Mouse (Mus musculus) heart, embryonic 11.5 days (tissue): ENCODE measurements around the gene Cracr2b. TPM values are rescaled to one million over a fixed set of nuclear protein-coding genes. Genes with fewer than 3 reads are reported as not detected.
"Not testable (repeated sequence)": the region's sequence is repeated elsewhere in the genome, so short reads cannot be mapped to it uniquely, and the experiment has no call there.

Experiments
- ATAC-seq: fragments of 200-750 bp; cut with Nextera tagmentation; replicated peaks from 2 replicates; pipeline ENCODE4 v1.8.0; 2017; ENCODE audit warnings: moderate library complexity; ENCODE audit not compliant: insufficient number of reproducible peaks, low FRiP score, low TSS enrichment
- H3K27ac ChIP-seq: fragments of 300-500 bp; sonication (generic); 2 replicates; pipeline ENCODE4 v1.5.1; 2014; ENCODE audit warnings: mild to moderate bottlenecking, low read depth, low read length
- H3K27me3 ChIP-seq: fragments of 300-500 bp; sonication (generic); 2 replicates; pipeline ENCODE4 v1.6.1; 2014; ENCODE audit warnings: mild to moderate bottlenecking, low read length, mixed read lengths; ENCODE audit not compliant: control insufficient read depth, insufficient read depth
- H3K36me3 ChIP-seq: fragments of 300-500 bp; sonication (generic); 2 replicates; pipeline ENCODE4 v1.6.1; 2014; ENCODE audit warnings: mild to moderate bottlenecking, low read length, moderate library complexity, mixed read lengths; ENCODE audit not compliant: control insufficient read depth, insufficient read depth
- H3K4me1 ChIP-seq: fragments of 300-500 bp; sonication (generic); 2 replicates; pipeline ENCODE4 v1.6.1; 2014; ENCODE audit warnings: low read length; ENCODE audit not compliant: control insufficient read depth, insufficient read depth
- H3K4me2 ChIP-seq: fragments of 300-500 bp; sonication (generic); 2 replicates; pipeline ENCODE4 v1.6.1; 2014; ENCODE audit warnings: mild to moderate bottlenecking, moderate library complexity
- H3K4me3 ChIP-seq: fragments of 300-500 bp; sonication (generic); 2 replicates; pipeline ENCODE4 v1.5.1; 2014; ENCODE audit warnings: low read depth, low read length
- H3K9ac ChIP-seq: fragments of 300-500 bp; sonication (generic); 2 replicates; pipeline ENCODE4 v1.6.1; 2014; ENCODE audit warnings: mild to moderate bottlenecking, low read depth, low read length, moderate library complexity
- H3K9me3 ChIP-seq: fragments of 300-500 bp; sonication (generic); replicated peaks from 2 replicates; pipeline ENCODE4 v1.6.1; 2016; ENCODE audit warnings: low read length; ENCODE audit not compliant: control insufficient read depth
- WGBS: fragments of 180-500 bp; shearing (Covaris S2); extraction: QIAGEN DNeasy Blood & Tissue Kit; methylation state at CpG from one replicate; pipeline ENCODE4 v1.1.7; 2014; ENCODE audit not compliant: insufficient replicate concordance; 5-methylcytosine and 5-hydroxymethylcytosine counted together
- polyA plus RNA-seq: library from polyadenylated mRNA; unstranded; fragments of >200 nt; fragmentation: Nextera tagmentation; extraction: Ambion mirVana; gene quantifications from 2 replicates; pipeline ENCODE4 v1.2.1, GENCODE M21; 2014

Cracr2b gene
- polyA plus RNA-seq, 1 experiment from 2014 or later: 14.3 TPM

GRCm38 (mm10) chr7:141443081-141443821 lies 17.6 kb upstream of the Cracr2b start:
- H3K4me3 ChIP-seq: peak overlapping the region; percentile 48
- H3K36me3 ChIP-seq: peaks cover 6% of the 10 kb centered on the region; the same call in 1 of the 2 replicates
- ATAC-seq: peak; percentile 6; the same call in 1 of the 2 replicates
- H3K9ac ChIP-seq: peak overlapping the region; percentile 77
- peak overlapping the region; percentile 46; the same call in 1 of the 2 replicates for H3K27ac ChIP-seq
- 28% methylated on average over 12 of the region's 12 CpGs for WGBS
- no peaks in the 10 kb centered on the region for H3K27me3 ChIP-seq
- peak overlapping the region; percentile 99 for H3K4me2 ChIP-seq
- peaks cover 27% of the 10 kb centered on the region for H3K4me1 ChIP-seq
- H3K9me3 ChIP-seq: no peaks in the 10 kb centered on the region

GRCm38 (mm10) chr7:141443828-141444237 lies 17.1 kb upstream of the Cracr2b start, which contains the start of gene Pidd1:
TSS of gene Pidd1 (minus strand) at chr7:141444025.
- peak; percentile 44; the same call in 1 of the 2 replicates for ATAC-seq
- Histone ChIP-seq H3K27ac (peak within 1 kb of the TSS; percentile 47; the same call in 1 of the 2 replicates), H3K27me3 (no peaks in the 10 kb centered on the region), H3K4me2 (peak within 1 kb of the TSS; percentile 99), H3K4me1 (peaks cover 33% of the 10 kb centered on the region), H3K9me3 (no peaks in the 10 kb centered on the region), H3K9ac (peak within 1 kb of the TSS; percentile 77), H3K4me3 (peak within 1 kb of the TSS; percentile 48), H3K36me3 (peaks cover 9% of the 10 kb centered on the region; the same call in 1 of the 2 replicates)
- under 1% methylated on average over 25 of the region's 25 CpGs for WGBS

DNA sequence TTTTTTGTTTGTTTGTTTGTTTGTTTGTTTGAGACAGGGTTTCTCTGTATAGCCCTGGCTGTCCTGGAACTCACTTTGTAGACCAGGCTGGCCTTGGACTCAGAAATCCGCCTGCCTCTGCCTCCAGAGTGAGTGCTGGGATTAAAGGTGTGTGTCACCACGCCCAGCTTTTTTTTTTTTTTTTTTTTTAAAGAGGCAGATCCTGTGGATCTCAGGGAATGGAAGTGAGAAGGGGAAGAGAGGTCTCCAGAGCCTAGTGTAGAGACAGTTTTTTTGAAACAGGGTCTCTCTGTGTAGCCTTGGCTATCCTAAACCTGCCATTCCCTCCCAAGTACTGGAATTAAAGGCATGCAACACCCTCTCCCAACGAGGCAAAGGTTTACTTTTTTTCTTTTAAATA lies 14.5 kb upstream of the Cracr2b start:
- ATAC-seq, H3K9me3 ChIP-seq, H3K27me3 ChIP-seq, H3K27ac ChIP-seq, H3K9ac ChIP-seq: not testable (repeated sequence)
- Histone ChIP-seq H3K4me3 (peak overlapping the region; percentile 83), H3K4me1 (peaks cover 26% of the 10 kb centered on the region), H3K4me2 (peak overlapping the region; percentile 80), H3K36me3 (peaks cover 13% of the 10 kb centered on the region)
- WGBS: 67% methylated on average over 3 of the region's 3 CpGs

DNA sequence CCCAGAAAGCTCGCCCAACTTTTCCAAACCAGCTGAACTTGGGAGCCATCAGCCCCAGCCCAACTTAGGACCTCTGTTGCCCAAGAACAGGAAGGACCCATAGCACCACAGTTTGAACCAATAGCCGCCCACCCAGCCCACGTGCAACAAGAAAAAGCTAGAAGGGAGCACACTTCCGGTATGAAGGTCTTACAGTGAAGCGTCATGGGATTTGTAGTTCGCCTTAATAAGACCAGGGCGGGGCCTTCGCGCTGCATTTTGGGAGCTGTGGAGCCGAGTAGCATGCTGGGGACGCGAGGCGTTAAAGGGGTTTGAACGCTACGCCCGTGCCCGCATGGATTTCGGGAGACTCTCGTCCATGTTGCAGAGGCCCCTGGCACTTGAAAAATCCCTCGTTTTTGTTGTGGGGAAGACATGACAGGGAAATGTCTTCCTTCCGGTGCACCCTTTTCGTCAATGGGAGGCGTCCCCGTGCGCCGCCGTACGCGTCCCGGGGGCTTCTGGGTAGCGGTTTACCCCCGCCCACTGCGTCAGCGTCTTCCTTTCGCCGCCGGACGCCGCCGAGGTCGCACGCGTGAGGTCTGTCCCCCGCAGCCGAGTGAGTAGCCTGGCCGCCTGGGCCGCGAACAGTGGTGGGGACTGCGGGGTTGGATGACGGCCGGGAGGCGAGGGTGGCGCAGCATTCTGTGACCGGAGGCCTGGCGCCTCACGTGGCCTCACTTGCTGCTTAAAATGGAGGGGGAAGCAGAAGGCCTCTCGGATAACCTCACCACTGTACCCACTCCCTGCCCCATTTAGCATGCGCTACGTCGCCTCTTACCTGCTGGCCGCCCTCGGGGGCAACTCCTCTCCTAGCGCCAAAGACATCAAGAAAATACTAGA lies 13.5 kb upstream of the Cracr2b start, which contains the start of gene Rplp2:
Rplp2 (plus strand) TSS at position 261 of the 882 bp plus-strand sequence.
- Histone ChIP-seq H3K9ac (peak within 1 kb of the TSS; percentile 88), H3K4me3 (peak within 1 kb of the TSS; percentile 83), H3K4me1 (peaks cover 23% of the 10 kb centered on the region), H3K4me2 (peak within 1 kb of the TSS; percentile 80), H3K36me3 (peaks cover 20% of the 10 kb centered on the region), H3K27me3 (no peaks in the 10 kb centered on the region), H3K27ac (peak within 1 kb of the TSS; percentile 52), H3K9me3 (no peaks in the 10 kb centered on the region)
- 0% methylated on average over 63 of the region's 63 CpGs for WGBS
- peak; percentile 86 for ATAC-seq

DNA sequence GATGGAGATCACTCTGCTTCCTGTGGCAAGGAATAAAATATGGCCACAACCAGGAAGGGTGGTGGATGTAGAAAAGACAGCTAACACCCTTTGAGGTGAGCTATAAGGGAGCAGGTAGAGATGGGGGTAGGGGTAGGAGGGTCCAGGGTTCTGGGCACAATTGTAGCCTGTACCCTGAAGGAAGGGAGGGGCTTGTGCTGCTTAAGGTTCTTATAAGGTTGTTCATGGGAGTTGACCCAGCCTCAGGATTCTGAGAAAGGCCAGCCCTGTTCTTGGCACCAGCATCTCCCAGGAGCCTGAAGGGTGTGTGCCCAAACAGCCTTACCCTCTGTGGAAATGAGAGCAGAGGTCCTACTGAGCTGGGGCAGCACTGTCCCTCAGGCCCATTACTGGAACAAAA lies 9.0 kb upstream of the Cracr2b start:
- no peak for ATAC-seq
- Histone ChIP-seq H3K36me3 (peaks cover 20% of the 10 kb centered on the region), H3K27ac (no peak overlapping the region), H3K27me3 (no peaks in the 10 kb centered on the region), H3K4me3 (no peak overlapping the region), H3K9me3 (no peaks in the 10 kb centered on the region), H3K9ac (no peak overlapping the region), H3K4me2 (no peak overlapping the region), H3K4me1 (peaks cover 22% of the 10 kb centered on the region)

GRCm38 (mm10) chr7:141453636-141454035 lies 7.3 kb upstream of the Cracr2b start:
- WGBS: 75% methylated on average over 2 of the region's 2 CpGs
- H3K4me1 ChIP-seq: peaks cover 16% of the 10 kb centered on the region
- H3K9me3 ChIP-seq: no peaks in the 10 kb centered on the region
- no peaks in the 10 kb centered on the region for H3K27me3 ChIP-seq
- no peak overlapping the region for H3K4me3 ChIP-seq
- no peak for ATAC-seq
- no peak overlapping the region for H3K9ac ChIP-seq
- H3K4me2 ChIP-seq: no peak overlapping the region
- H3K27ac ChIP-seq: no peak overlapping the region
- H3K36me3 ChIP-seq: peaks cover 18% of the 10 kb centered on the region

- WGBS: under 1% methylated on average over 43 of the region's 45 CpGs
- ATAC-seq: peak; percentile 83
- Histone ChIP-seq H3K36me3 (peaks cover 19% of the 10 kb centered on the region), H3K27ac (peak within 1 kb of the TSS; percentile 73), H3K4me3 (peak within 1 kb of the TSS; percentile 58), H3K4me2 (peak within 1 kb of the TSS; percentile 84), H3K9me3 (no peaks in the 10 kb centered on the region), H3K27me3 (0 out of 2 replicates have a peak, but pooled peaks cover 2% of the 10 kb centered on the region), H3K4me1 (peaks cover 14% of the 10 kb centered on the region; the same call in 1 of the 2 replicates), H3K9ac (peak within 1 kb of the TSS; percentile 65)
These were observed 5.8 kb upstream of the Cracr2b start, which contains the start of gene Pnpla2 for GRCm38 (mm10) chr7:141454967-141455551. TSS of gene Pnpla2 (plus strand) at chr7:141455198.
